Mouse (Mus musculus) adrenal gland, adult (tissue): ENCODE results near the gene Fam135a.
A peak's percentile ranks its signal among the peaks of the same experiment; 100 is the strongest.

Source experiments
- DNase-seq, 2 experiments: peaks; one replicate each; pipeline ENCODE4 v3.0.0; 2022 to 2023; ENCODE audit warnings: low spot score in 1 of 2; ENCODE audit not compliant: inconsistent age in 2 of 2

Gene Fam135a

DNA sequence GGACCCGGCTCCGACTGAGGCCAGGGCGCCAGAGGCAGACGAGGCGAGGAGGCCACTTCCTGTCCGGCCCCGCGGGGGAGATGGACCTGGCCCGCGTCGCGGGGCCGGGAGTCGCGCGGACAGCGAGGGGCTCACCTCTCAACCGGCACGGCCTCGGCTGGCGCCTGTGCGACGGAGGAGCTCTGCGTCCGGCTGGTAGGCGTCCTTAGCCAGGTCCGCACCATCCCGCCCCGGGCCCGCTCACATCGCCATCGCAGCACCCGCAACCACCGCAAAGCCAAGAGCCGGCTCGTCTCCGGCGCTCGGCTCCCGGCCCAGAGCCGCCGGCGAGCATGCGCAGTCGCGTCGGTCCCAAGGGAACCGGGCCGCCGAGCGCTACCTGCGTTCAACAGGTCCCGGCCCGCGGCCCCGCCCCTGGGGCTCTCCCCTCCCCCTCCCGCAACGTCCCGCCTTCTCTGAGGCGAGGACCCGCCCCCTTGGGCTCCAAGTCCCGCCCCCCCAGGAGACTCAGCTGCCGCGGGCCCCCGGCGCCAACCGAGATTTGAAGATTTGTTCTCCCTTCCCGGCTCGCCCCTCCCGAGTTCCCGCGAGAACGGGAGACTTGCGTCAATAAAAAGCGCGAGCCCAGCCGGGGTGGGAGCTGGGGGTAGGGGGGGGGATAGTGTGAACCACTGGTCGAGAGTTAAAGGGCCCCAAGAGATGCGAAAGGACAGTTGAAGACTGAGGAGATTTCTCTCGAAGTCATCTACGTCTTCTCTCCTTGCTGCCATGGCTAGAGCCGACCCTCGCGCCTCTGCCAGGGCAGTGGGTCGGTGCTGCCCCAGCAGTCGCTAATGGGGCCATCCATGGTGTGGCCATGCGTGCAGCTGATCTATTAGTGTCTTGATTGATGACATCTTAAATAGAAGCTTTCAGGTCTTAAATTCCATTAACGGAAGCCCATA is at the start of gene Fam135a:
Fam135a (minus strand) TSS at position 416 of the 944 bp plus-strand sequence.
- DNase-seq = peak; percentile 94 to 98

DNA sequence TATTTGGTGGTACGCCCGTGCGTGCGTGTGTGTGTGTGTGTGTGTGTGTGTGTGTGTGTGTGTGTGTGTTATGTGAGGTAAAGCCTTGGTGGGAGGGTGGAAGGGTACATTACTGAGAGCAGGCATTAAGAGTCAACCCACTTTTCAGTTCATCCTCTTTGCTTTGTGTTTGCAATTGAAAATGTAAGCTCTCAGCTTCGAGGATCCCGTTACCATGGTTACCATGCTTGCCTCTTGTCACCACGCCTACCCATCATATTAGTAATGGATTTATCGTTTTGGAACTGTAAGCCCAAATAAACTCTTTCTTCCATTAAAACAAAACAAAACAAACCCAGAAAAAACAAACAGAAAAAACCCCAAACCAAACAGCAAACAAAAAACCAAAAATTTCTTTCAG is 43.4 kb upstream of the Fam135a start:
- DNase-seq = no peak

DNA sequence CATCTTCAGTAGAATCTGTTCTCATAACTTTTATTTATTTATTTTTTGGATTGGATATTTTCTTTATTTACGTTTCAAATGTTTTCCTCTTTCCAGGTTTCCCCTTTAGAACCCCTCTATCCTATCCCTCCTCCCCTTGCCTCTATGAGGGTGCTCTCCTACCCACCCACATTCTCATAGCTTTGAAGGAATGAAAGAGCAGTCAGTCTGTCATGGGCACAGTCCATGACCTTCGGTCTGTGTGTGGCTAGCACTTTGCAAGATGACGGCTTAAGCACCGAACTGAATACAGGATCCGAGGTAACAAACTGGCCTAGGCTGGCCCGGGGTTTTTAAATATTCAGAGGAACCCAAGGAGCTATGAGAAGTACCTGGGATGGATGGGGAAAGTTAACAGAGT is 40.4 kb upstream of the Fam135a start:
- no peak for DNase-seq

DNA sequence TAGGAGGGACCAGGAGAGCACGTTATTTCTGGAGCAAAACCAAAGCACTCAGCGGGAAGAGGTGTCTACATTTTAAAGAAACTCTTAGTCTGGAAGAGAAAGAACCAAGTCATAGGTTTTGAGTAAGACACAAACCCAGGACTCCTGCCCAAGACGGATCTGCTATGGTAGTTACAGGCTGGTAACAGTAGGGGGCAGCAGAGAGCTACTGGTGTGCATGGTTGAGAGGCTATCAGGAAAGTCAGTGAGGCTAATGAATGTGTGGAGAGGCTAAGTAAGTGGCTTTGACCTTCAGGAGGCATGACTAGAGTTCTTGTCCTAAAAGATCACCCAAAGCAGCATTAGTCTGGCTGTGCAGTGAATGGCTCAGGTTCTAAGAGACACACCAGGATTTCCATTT is 37.0 kb upstream of the Fam135a start:
- peak; percentile 42 to 84 for DNase-seq

DNA sequence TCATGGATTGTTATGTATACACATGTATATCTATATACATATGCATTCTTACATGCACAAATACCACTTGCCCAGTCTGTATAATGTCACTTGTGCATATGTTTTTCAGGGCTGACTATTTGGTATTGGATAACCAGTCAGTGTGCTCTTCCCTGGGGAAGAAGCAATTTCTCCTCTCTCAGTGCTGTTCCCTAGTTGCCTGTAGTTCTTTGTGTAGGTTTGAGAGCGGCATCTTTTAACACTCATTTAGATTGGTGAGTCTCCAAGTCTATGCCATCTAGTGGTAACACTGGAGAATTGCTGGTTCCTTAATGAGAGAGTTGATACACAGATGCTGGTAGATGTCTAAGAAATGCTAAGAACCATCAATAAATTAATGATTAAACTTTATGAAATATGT is 34.7 kb upstream of the Fam135a start:
- DNase-seq = peak in 1 of 2 experiments; percentile 29

DNA sequence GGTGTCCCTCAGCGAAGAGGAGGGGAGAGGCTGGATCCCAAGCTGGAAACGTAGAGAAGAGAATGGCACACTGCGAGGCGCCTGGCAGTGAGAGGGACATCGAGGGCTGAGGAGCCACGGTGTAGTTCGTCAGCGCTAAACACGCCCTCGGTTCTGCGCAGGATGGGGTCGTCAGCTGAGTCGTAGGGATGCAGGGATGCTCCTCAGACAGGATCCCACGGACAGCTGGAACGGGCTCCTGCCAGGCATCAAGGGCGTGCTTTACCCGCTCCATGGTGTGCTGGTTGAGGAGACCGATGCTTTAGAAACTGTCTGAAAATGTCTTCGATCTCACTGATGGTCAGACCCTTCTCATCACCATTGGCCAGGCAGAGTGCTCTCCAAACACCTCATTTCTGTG is 33.7 kb upstream of the Fam135a start:
- DNase-seq = no peak

DNA sequence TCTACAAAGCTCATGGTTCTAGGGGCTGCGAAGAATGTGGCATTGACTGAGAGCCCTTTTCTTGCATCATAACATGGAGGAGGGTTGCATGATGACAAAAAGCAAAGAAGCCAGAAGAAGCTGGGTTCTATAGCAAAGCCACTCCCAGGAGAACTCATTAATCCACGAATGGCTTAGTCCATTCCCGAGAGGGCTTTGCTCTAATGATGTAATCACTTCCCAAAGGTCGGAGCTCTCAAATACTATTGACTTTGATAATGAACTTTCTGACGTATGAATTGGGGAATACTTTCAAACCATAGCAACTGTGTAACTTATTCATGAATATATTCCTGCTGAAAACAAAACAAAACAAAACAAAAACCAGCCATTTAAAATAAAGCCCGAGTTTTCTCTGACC is 27.7 kb upstream of the Fam135a start:
- DNase-seq = no peak

DNA sequence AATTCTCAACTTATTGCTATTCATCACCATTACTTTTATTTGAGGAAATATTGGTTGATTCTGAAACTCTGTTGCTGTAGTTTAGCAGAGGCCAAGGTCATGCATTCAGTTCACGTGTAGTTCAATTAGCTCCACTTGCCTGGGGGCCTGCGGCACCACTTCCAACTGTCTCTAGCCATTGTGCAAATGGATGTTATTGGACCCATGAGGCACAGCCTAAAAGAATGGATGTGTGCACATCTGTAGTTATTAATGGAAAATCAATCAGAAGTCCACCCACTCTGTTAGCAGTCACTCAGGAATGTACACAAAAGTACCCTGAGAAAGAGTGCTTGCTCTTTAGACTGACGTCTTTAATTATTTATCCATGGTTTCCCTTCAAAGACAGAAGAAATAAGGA is 24.5 kb upstream of the Fam135a start:
- no peak for DNase-seq

DNA sequence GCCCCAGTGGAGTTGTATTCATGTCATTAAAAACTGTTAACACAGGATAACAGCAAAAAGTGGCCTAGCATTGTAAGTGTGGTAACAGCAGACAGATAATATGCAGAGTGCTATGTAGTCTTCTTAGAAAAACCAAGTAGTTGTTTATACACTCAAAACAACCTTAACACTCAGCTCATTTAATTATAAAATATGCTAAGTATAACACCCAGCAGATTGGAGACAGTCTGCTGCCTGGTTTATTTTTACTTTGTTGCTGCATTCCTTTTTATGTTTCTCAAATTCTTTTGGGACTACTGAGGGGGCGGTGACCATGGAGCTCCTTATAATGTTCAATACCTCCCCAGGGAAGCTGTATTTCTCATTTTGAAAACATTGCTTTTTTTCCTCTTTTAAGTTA is 22.4 kb upstream of the Fam135a start:
- DNase-seq = no peak

DNA sequence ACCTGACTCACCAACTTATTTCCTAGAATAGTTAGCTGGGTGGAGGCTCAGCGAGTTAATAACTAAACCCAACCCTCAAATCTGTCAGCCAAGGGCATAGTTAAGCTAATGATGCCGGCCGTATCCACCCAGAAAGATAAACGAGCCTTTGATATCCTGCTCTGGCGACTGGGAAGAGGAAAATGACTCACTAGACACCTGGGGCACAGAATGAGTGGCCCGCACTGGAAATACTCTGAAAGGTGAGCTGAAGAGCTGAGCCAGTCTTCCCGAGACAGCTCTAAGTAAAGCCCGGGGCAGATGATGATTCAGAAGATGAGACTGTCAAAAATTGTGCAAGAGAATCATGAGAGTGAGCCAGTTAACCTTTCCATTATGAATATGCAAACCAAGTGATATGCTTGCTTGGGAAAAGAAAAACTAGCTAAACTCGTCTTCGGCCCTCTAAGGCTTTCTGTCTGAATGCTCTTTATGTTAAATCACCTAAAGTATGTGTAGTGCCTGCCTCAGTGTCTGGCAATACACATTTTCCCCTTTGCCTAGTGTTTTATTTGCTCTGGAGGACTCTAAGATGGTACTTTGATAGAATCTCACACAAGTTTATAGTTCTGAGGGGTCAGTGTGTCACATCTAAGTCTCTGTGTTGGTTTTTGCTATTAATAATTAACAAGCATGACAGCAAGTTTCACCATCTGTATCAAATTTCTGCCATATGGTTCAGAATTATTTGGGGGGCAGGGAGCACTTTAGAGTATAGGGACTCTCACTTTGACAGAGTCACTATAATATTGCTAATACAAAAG is 8.0 kb upstream of the Fam135a start:
- peak in 1 of 2 experiments; percentile 53 for DNase-seq

DNA sequence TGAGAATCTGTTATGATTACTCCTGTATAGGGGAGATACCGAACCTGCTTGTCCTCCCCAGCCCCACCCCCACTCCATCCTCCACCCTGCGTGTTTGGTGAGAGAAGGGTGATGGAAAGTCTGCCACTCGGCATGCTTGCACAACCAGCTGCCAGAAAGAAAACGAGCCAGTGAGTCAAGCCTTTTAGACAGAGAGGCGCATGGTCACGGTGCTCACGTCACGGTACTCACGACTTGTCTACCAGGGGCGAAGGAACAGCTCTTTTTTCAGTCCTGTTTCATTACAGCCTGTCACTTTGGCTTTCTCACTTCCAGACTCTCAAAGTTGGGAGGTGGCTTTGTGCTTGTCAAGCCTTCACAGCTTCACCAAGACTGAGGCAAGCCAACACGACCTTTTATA is 7.2 kb upstream of the Fam135a start:
- no peak for DNase-seq

DNA sequence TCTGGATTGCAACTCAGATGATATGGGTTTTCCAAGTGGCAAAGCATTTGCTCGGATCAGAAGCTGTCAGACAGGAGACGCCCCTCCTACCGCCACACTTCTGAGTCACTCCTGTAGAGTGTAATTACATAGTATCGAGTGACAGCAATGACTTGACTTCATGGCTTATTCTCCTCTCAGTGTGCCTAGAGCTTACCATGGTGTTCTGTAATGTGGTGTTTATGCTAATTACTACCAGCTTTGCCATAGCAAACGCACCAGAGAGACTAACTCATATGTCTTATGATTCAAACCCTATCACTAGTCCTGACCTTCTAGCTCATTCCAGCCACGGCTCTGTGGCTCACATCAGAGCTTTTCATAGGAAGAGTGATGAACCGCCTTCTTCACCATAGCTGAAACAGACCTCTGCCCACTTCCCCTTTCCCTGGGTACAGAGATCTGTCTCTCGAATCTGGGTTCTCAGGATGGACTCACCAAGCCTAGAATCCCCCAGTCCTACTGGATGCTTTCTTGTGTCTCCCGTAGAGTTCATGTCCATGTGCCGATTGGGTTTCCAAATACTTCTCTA is 2.5 kb upstream of the Fam135a start:
- no peak for DNase-seq

DNA sequence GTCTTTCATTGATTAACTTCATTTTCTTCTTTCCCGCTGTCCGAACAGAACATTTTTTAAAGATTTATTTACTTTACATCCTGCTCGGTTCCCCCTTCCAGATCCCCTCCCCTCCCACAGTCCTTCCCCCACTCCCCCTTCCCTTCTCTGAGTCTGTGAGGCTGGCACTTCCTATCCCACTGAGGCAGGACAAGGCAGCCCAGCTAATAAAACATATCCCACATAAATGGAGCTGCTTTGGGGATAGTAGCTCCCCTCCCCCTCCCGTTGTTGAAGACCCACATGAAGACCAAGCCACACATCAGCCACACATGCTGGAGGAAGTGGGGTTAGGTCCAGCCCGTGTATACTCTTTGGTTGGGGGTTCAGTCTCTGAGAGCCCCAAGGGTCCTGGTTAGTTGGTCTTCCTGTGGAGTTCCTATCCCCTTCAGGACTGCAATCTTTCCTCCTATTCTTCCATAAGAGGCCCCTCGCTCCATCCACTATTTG is 773 bp upstream of the Fam135a start:
- peak; percentile 15 to 52 for DNase-seq

DNA sequence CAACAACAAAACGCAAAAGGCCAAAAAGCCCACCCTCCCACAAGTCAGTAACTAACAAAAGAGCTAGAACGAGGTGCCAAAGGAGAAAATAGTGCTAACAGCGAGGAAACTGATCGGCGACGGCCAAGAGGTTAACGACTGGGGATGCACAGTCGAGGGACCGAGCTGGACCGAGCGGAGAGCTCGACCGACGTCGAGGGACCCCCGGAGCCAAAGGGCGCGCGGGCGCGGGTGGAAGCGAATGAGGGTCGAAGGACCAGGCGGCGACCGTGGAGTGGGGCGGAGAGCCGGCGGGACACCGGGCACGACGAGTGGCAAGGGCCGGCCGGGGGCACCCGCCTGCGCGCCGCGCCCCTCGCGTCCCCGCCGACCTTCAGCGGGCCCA is 608 bp downstream of the Fam135a start:
- no peak for DNase-seq

DNA sequence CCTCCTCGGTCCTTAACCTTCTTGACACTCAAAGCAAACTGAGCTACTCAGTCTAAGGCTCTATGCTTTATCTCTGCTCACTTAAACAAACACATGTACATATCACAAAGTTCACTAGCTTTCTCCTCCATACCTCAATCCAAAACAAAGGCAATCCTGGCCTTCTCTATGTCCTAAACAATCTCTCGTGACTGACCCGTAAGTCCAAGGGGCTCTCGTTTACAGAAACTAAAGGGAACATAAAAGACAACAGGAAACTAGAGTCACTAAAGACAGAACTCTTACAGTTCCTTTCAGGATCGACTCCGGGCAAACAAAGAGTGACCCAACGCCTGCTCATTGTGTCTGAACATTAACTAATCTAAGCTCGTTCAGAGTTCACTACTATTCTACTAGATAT is 2.6 kb downstream of the Fam135a start:
- DNase-seq = no peak

DNA sequence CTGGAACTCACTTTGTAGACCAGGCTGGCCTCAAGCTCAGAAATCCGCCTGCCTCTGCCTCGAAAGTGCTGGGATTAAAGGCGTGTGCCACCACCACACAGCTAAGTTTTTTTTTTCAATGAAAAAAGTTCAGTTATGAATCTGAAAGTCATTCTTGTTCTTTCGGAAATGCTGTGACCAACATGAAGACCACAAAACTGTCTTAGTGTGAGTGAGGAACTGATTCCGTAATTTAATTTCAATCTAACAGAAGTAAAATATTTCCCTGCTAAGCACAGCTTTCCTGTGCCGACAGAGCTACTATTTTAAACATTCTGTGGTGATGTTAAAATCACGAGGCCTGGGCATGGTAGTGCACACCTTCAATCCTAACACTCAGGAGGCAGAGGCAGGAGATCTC is 7.7 kb downstream of the Fam135a start:
- DNase-seq = no peak

DNA sequence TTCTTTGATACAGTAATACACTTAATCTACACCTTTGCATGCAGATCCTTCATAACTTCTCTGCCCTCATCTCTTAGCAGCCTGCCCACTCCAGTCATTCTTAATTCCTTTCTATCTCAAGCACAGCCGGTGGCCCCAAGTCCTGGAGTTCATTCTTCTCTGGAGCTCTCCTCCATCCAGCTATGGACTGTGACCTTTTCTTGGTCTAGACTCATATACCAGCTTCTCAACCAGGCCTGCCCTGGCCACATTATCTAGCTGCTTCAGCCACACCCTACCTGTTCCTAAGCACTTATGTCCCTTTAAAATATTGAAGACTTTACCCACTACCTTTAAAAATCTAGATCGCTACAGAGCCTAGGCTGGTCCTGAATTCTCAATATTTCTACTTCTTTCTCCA is 9.5 kb downstream of the Fam135a start:
- DNase-seq = no peak

DNA sequence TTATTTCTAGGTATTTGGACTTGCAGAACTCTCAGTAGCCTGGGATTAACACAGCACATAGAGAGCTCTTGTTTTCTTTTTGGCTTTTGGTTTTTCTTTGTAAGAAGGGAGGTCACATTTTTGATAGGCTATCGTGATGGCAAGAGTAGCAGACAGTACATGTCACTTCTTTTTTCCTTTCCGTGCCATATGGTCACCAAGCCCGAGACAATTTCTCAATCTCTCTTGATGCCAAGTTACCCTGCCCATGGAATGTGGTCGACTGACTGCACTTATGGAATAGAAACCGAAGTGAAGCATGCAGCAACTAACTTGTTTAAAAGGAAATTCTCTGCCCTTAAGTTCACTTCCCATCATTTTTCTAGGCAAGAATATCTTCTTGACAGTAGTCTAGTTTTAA is 10.0 kb downstream of the Fam135a start:
- DNase-seq = no peak

DNA sequence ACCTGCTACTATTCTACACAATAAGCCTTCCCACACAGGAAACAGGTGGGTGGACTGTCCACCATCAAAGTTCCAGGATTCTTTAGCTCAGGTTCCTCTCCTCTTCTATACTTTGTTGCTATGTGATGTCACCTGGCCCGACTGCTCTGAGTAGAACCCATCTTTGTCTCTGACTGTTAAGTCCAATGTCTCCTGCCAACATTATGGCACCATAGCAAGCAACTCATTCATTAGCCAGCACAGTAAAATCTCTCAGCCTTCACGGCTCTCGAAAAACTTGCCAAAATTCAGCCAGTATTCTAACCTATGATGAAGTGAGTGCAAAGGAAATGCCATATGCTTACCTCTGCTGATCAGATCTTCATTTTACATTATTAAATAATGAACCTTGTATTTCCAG is 14.0 kb downstream of the Fam135a start:
- no peak for DNase-seq

DNA sequence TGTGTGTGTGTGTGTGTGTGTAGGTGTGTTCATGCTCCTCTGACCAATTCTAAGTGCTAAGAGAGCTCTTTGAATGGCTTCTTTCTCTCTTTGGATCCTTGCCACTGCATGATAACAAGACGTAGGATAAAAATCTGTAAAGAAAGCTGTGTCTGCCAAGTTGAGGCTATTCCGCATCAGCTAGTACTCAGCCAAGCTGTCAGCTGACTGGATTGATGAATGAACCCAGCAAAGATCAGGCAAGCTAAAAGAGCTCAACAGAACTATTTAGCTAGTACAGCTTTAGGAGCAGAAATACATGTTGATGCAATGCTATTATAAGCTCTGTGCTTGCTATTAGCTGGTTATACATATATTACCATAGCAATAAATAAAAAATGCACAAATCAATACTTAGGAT is 25.7 kb downstream of the Fam135a start:
- DNase-seq = no peak

DNA sequence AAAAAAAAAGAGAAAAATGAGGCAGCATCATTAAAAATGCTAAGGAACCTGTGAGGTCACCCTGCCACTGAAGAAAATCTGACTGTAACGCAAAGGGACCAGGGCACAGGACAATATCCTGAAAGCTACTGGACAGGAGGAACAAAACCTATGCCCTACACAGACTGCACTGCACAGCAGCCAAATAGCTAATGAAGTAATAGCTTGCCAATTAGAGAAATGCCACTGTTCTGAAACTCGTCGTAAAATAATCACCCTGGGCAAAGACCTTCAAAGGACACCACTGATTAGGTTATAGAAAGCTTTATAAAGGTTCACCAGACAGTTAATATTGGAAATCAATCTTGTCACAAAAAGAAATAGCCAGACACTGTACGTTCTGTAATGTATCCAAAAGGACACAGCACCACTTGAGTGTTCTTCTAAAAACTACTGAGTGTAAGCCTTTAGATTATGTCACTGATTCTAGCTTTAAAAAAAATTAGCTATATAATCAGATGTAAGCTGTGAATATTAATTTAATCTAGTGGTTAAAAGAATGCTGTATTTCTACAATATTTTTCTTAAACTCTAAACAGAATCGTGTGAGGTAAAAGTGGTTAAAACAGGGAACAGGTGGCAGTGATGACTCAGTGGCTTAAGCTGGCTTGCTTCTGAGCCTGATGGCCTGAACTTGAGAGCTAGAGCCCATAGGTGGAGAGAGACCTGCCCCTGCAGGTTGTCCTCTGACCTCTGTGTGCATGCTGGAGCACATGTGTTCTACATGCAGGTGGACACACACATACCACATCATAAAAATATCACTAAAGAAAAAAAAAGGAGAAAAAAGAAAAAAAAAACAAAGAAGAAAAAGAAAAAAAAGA is 26.5 kb downstream of the Fam135a start:
- no peak for DNase-seq
